Mouse (Mus musculus) adrenal gland, adult (tissue): ENCODE measurements around the gene 9930104L06Rik.
A peak's percentile ranks its signal among the peaks of the same experiment; 100 is the strongest.

Experiments used
- DNase-seq, 2 experiments: peaks; one replicate each; pipeline ENCODE4 v3.0.0; 2022 to 2023; ENCODE audit warnings: low spot score in 1 of 2; ENCODE audit not compliant: inconsistent age in 2 of 2

Gene 9930104L06Rik

DNA sequence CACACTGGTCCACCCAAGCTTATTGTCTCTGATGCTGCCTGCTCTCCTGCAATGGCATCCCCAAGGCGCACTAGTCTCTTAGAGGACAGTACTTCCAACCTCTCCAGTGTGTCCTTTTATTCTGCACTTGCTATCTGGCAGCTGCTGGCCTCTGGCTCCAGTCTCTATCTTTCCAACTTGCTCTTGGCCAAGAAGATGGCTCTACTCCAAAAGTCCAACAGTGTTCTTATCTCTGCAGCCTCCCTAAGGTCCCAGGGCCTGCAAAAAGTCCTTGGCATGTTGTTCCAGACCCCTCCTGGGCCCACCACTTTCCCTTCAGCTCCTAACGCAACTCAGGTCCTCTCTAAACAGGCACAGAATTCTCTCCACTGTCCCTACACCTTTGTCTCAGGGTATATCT is 20.4 kb downstream of the 9930104L06Rik start:
- DNase-seq = no peak

DNA sequence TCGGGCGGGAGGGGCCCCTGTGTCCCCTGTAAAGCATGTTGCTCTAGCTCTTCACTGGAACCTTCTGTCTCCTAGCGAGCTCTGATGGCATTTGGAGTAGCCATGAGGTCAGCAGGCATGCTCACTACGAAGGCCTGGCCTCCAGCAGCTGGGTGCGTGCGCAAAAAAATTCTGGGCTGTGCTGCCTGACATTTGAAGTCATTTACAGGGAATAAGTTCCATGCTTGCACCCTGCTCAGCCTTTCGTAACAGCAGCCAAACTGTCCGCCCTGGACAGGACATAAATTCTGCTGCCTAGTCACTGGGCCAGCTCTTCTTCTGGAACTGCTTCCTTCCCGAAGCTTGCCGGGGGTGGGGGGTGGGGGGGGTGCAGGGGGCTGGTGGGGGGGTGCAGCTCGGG is 22.2 kb downstream of the 9930104L06Rik start:
- peak; percentile 76 to 87 for DNase-seq

DNA sequence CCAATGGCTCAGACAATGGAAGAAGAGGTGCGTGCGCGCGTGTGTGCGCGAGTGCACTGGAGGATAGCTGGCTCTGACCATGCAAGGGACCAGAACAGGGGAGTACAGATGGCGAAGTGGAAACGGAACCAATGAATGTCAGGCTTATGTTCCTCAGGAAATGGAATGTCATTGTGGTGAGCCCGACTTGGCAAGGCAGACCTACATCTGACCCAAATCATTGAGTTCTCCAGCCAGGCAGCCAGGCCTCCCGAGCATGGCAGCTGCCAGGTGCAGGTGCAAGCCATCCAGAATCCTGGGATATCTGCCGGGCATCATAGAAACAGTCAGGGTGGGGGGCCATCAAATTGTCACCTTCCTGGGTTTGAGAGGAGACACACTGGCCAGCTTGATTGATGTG is 24.1 kb downstream of the 9930104L06Rik start:
- DNase-seq = no peak

DNA sequence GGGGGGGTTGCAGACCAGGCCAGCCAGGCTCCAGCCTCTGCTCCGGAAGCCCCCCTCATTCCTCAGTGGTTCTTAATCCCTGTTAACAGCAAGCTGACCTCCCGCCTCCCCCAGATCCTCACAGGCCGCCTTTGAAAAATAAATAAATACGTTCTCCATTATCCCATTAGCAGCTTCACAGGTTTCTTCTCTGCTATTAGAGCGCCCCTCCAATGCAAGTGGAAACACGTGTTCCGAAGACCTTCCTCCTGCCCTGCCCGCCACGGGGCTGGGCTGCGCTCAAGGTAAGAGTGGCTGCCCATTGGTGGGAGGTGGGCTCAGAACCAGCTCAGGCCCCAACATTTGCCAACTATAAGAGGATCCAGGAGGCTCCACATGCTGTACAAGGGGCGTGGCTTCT is 25.7 kb downstream of the 9930104L06Rik start:
- no peak for DNase-seq

DNA sequence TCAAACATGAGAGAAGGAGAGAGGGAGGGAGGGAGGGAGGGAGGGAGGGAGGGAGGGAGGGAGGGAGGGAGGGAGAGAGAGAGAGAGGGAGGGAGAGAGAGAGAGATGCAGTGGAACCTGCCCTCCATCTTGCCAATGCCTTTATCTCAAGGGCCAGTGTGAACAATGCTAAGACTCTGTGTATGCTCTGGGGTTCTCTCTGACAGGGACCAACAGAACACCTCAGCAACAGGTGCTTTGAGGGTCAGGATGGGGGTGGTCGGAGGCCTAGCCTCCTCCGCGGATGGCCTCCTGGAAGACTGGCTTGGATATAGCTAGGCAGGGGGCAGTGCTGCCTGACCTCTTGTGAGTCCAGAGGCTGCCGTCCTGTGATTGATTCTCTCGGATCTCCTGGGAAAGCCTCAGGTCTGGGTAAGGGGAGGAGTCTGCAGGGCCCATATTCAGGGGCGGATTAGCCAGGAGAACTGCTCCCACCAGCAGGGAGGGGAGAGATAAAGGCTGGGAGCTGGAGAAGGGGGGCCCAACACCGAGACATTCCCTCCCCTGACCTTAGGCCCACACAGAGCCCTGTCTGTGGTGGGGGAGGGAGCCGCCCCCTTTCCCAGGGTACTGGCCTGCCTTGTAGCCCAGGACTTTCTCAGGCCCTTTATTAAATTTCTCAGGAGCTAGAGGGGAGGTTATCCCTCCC is 28.2 kb downstream of the 9930104L06Rik start:
- DNase-seq = no peak

DNA sequence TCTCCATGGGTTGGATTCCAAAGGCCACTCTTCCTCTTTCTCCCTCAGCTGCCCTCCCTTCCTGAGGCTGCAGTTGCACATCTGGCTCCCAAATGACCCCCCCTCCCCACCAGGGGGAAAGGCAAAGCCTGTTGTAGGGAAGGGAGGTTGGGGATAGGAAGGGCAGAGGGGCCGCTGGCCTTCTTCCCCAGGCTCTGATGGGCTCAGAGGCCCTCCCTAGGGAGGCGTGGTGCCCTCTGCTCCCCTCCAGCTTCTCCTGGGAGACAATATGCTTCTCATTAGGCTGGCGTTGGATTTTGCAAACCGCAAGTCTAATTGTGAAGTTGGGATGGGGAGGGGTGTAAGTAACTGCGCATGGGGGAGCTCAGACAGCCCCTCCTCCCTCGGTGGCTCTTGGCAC is 31.9 kb downstream of the 9930104L06Rik start:
- DNase-seq = no peak

DNA sequence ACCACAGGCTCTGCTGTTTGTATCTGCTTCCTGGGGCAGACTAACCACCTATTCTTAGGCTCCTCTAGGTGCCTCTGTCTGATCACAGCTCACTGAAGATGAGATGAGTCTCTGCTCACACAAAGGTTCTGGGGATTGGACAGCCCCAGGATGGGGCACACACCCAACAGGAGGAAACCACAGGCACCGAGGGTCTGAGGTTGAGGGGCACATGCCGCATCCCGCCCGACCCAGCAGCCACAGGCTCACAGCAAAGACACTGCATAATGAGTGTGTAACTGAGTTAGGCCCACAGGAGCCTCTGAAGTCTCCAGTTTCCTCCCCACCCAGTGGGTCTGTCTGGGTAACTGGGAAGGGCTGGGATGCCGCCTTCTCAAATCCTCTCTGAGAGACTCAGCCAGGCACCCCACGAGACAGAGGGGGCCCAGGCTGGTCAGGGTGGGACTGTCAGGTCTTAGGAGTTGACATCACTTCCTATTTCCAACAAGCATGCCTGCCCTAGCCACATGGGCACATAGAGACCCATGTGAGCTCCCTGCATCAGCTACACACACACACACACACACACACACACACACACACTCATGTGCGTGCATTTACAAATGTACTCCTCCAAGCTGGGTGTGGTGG is 32.5 kb downstream of the 9930104L06Rik start:
- DNase-seq = no peak

DNA sequence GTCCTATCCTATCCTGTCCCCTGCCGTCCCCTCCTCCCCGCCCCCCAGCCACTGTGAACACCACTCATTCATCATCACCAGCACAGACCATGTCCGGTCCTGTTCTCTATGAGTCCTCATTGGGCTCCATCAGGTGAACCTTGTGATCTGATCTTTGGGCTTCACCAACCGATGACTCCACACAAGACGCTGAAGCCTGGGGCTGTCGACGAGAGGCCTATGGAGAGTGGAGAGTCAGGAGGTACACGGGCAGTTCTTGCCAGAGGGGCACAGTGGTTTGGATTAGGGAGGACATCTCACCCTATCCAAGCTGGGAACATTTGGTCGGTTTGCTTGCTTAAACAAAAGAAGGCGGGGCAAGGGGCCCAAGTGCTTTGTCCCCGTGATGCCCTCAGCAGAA is 33.3 kb downstream of the 9930104L06Rik start:
- no peak for DNase-seq

DNA sequence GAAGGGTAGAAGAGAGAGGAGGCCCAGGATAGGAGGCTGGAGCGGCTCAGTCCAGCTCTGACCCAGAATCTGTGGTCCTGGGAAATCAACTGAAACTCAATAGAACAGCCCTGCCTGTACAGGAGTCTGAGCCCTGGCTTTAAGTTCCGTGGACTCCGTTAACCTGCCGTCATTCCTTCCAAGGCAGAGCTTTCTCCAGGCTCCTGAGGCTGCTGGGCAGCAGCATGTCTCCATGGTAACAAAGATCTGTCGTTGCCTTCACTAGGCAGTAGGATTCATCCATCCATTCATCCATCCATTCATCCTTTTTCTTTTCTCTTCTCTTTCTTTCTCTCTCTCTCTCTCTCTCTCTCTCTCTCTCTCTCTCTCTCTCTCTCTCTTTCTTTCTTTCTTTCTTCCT is 33.8 kb downstream of the 9930104L06Rik start:
- no peak for DNase-seq

DNA sequence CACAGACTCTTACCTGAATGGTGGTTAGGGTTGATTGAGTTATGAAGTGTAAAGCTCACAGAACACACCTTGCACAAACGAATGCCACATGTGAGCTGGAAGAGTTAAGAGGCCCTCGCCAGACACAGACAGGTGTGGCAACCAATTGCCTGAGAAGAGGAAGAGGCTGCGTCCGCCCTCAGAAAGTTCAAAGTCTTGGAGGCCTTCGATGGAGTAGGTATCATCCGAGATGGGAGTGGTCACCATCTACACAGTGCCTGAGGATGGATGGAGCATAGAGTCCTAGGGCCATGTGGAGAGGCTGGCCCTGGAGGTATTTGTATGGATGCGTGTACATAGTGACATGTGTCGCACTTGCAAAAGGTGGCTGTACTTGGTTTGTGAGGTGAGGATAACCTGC is 34.2 kb downstream of the 9930104L06Rik start:
- DNase-seq = no peak

DNA sequence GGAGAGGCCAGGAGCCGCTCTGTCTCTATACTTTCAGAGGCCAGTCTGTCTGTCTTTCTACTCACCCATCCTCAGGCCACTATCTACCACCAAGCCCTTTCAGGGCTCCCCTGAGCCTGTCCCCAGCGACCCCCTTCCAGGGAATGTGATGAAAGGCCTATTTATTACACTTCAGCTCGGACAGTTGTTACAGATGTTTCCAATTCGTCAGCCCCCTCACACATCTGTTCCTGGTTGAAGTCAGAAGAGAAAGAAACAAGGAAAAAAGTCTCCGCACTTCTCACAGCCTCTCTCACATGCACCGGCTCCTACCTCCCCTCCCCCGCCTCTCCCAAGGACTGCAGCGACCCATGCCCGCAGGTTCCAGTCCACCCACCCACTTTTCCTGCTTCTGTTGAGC is 35.5 kb downstream of the 9930104L06Rik start:
- no peak for DNase-seq

DNA sequence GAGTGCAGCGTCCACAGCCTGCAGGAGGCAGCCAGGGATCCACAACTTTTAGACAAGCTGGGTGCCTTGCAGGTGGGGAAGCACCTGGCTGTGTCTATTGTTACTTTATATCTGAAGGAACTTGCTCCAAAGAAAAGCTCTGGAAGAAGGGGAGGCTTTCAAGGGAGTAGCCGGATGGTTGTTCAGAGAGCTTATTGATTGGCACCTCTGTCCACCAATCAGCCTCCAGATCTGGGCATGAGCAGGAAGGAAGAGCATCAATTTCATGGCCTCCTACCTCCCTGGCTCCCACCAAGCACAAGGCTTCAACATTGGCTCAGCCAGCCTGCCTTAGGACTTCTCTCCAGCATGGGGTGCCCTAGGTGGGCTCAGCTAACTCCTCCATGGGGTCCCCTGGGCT is 36.4 kb downstream of the 9930104L06Rik start:
- DNase-seq = no peak

DNA sequence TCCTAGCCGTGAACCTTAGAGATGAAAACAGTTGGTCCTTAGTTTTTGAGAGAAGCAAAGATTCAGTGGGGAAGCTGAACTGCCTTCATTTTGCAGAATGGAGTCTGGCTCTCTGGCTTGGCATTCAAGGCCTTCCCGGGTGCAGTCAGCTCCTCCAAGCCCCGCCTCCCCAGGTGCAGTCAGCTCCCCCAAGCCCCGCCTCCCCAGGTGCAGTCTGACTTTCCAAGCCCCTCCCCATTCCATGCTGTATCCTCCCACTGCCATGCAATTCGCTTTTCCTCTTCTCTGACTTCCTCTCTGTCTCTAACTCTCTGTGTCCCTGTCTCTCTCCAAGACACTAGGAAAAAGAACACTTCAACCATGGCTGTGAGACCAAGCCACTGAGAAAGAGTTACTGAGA is 41.4 kb downstream of the 9930104L06Rik start:
- DNase-seq = no peak

DNA sequence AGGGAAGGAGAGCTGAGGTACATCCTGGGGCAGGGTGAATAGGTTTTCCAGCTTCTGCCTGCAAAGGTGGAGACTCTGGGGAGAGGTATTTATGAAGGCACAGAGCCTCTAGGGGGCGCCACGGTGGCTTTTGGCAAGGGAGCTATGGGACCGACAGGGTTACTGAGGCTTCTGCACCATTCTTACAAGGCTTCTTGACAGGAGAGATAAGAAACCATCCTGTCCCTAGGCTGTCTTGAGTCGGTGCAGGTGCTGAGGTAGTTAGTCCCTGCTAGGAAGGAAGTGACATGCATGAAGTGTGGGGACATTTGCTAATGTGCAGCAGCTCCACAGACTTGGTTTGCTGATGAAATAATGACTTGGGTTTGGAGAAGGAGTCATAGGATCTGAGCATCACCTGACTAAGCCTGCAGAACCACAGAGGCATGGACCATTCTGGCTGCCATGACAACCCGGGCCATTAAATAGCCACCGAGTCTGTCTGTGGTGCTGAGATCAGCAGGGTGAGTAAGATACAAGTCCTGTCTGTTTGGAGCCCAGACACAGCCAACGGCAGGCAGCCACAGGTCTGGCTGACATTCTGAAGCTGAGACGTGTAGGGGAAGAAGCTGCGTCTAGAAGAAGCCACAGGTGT is 47.2 kb downstream of the 9930104L06Rik start:
- DNase-seq = peak in 1 of 2 experiments; percentile 47

DNA sequence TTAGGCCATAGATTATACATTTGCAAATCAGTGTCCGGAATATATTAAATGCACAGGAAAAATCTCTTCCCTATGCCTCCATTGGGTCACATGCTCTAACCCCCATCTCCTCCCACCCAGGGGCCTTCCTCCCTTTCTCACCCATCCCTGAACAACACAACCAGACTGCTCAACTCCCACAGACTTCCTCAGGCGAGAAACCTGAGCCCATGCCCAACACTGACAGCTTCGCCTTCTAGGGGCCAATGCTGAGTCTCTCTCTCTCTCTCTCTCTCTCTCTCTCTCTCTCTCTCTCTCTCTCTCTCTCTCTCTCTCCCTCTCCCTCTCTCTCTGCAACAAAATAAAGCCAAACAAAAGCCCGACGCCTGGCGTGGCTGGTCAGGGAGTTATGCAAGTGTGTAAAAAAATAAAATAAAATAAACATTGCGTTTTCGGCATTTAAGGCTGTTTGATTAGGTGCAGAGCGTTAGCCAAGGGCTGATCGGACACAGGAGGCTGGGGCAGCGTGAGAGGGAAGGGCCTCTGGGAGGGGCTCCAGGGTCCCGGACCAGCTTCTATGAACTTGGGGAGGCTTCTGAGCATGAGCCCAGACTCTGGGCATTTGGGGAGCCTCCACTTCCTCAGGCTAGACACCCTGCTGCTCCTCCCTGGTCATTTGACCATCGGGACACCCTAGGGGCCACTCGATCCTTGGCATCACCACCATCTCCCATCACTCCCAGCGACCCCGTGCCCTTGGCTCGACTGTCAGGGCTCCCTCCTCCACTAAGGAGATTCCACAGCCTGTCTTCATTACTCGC is 48.2 kb downstream of the 9930104L06Rik start:
- DNase-seq = no peak

DNA sequence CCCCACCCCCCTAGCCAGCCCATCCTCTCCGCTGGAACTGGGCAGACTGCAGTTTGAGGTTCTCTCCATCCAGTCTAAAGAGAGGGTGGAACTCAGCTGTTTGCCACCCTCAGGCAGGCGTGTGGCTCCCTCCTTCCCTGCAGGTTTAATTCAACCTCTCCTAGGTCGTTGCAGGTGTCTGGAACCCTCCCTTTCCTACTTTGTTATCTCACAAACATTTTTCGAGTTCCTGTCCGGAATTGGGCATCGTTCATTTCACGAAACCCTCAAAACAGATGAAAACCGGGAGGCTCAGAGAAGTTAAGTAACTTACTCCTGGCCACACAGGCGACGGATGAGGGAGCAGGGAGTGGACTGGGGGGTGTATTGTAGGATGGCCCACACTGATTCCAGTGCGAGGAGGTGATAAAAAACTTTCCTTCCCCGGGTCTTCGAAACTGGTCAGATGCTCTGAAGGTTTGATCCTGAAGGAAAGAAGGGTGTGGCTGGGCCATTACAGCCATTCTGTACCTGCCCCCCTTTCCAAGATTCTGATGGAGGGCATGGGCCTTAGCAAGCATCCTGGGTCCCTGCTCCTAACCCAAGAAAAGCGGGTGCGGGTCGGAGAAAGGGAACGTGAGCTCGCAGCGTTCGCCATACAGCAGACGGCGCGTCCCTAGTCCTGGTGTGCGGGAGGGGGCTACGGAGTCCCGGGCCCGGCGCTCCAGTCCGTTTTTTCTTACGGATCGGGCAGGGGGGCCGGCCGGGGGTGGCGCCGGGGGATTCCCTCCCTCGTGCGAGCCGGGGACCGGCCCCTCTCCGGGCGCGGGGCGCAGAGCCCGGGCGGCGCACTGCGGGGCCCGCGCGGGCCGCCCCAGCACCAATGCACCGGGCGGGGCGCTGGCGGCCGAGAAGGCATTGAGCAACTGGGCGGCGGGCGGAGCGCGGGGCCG is 49.1 kb downstream of the 9930104L06Rik start, which contains the start of gene Rspo1:
Gene Rspo1 (plus strand): TSS at position 760 of the 932 bp plus-strand sequence.
- DNase-seq = peak in 1 of 2 experiments; percentile 42

DNA sequence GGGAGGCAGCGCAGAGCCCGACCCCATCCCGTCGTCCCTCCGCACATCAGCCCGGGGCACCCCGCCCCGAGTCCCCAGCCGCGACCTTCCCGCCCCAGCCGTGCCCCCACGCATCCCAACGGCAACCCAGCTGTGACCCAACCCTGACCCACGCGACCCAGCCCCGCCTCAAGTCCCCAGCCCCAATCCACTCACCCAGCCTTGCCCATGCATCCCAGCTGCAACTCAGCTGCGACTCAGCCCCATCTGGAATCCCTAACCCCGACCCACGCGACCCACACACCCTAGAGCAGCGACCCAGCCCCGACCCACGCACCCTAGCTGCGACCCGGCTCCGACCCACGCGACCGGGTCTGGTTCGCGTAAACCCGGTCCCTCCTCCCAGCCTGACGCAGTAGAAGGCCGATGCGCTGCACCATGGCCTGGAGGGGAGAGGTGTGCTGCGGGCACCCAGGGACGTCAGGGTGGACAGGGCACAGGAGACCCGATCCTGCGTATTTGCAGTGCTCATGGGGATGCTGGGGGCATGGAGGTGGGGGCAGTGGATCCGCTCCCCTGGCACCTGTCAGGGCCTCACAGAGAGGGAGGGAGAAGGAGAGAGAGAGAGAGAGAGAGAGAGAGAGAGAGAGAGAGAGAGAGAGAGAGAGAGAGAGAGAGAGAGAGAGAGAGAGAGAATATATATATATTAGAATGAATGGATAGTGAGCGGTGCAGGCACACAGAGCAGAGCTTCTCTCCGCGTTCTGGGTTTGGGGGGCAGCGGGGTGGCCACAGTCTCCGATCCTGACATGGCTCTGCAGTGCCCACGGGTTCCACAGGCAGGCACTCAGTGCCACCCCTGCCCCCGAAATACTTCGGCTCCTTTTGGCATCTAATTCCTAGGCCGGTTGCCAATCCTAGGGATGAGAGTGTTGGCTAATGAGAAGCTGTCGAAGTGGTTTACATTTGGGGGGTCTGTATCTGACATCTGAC is 50.2 kb downstream of the 9930104L06Rik start:
- DNase-seq = peak in 1 of 2 experiments; percentile 29

DNA sequence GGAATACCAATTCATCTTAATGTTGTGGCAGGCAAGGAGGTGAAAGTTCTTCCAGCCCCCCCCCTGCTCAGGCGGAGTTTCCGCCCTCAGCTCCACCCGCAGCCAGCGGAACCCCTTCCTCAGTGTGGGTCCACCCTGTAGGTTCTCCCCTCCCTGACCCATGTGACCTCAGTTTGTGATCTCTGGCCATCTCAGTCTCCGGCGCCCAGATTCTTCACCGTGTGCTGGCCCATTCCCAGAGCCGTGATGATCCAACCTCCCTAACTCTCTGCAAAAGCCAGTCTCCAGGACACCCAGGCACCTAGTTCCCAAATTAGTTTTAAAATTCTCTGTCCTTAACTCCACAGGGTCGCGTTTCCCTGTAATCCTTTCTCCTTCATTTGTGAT is 50.9 kb downstream of the 9930104L06Rik start:
- no peak for DNase-seq

DNA sequence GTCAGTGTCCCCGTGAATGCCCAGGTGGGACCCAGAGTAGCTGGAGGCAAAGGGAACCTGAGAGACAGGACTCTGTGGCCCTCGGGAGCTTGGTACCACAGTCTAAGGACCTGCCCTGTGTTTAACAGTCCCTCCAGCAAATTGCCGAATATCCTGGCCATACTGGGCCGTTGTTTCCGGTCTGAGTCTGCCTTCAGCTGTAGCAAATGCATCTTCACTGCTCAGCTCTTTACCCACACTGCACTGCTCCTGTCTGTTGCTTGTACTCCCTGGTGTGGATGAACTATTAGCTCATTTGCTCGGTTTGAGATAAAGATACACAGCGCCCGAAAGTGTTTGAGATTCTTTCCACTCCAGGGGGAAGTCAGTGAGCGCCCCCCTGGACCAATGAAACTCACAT is 51.5 kb downstream of the 9930104L06Rik start:
- DNase-seq = no peak
